Mouse (Mus musculus): ENCODE measurements at regions not wholly inside any gene's neighbourhood (a gene's known extent, or its start where the extent isn't known, plus 50 kb on each side); places are given as distances from the start of the nearest gene placed in this dataset.

DNA sequence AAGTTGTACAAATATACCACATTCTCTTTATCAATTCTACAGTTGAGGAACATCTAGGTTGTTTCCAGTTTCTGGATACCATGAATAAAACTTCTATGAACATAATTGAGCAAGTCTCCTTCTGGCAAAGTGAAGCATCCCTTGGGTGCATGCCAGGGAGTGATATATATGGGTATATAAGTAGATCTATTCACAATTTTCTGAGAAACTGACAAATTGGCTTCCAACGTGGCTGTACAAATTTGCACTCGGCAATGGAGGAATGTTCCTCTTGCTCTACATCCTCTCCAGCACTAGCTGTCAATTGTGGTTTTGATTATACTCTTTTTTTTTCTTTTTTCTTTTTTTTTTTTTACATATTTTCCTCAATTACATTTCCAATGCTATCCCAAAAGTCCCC is 576.7 kb downstream of the 9430069I07Rik start:
- TF ChIP-seq CTCF (IDR thresholded peaks at IDR 0.05; ENCODE audit: control insufficient read depth, insufficient read depth, insufficient replicate concordance, low read depth, low read length): no peak
- TF ChIP-seq POLR2A (IDR thresholded peaks at IDR 0.05; ENCODE audit: control insufficient read depth, low read depth, low read length): no peak

All from testis, adult 2 months (tissue).